Mouse (Mus musculus): ENCODE data around the gene Ube2v1. TPM values are rescaled to one million over a fixed set of nuclear protein-coding genes. Genes with fewer than 3 reads are reported as not detected.
A peak's percentile ranks its signal among the peaks of the same experiment; 100 is the strongest.

Gene Ube2v1
- polyA plus RNA-seq, 2 experiments = 75.0 to 145 TPM

DNA sequence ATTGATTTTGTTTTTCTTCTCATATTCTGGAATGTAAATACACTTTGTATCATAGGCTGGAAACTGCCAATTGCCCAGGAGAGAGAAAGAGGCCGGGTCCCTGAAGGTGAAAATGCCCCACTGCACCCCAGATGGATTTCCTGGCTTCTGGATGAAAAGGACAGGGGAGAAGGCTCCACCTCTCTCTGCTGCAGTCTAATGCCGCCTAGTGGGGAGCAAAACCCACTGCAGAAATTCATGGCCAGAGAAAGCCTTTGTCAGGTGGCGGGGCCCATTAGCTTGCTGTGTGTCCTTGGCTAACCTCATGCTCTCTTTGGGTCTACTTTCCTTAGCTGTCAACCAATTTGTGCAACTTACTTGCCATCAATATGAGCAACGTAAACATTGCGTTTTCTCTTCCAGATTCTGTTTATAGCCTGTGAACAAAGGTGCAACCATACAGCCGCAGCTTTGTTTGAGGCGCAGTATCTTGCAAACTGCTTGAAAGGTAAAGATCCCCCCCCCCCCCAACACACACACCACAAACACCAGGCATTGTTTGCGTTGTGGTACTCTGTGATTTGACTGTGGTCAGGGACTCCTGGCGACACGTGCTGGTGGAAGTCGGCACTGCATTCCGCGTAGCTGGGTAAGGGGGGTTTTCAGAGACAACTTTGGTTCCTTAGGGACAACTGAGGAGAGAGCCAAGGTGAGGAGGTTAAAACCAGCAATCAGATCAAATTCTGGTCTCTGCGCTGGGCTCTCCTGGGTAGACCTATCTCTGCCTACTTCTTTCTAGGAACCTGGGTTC lies 43.4 kb upstream of the Ube2v1 start:
- H3K4me2 ChIP-seq (ENCODE audit: low read depth) = no peak overlapping the region
- H3K27me3 ChIP-seq (ENCODE audit: control insufficient read depth, insufficient read depth, low read length) = no peaks in the 10 kb centered on the region; the same call in 1 of the 2 replicates
- no peak for DNase-seq (ENCODE audit: low read depth in 3 of 3, low spot score in 3 of 3)
- no peak overlapping the region for H3K9ac ChIP-seq (replicated peaks)
- ATAC-seq (ENCODE audit: insufficient read depth) = no peak
- no peaks in the 10 kb centered on the region for H3K36me3 ChIP-seq (replicated peaks; ENCODE audit: control insufficient read depth, insufficient read depth, low read depth)
- no peak overlapping the region for H3K27ac ChIP-seq
- no peaks in the 10 kb centered on the region for H3K9me3 ChIP-seq (ENCODE audit: control insufficient read depth, low read length)
- 33% methylated on average over 14 of the region's 14 CpGs for WGBS (ENCODE audit: insufficient replicate concordance)
- TF ChIP-seq EP300 (IDR thresholded peaks at IDR 0.05; ENCODE audit: low read depth) (no peak), CTCF (IDR thresholded peaks at IDR 0.05; ENCODE audit: low read depth) (peak; percentile 83)
- peaks cover 20 to 23% of the 10 kb centered on the region in 2 experiments for H3K4me1 ChIP-seq (replicated peaks; ENCODE audit: control insufficient read depth in 2 of 2, insufficient read depth in 2 of 2, low read length in 1 of 2)
- no peak overlapping the region for H3K4me3 ChIP-seq (ENCODE audit: insufficient read depth in 1 of 2, low read depth in 2 of 2, low read length in 2 of 2)

DNA sequence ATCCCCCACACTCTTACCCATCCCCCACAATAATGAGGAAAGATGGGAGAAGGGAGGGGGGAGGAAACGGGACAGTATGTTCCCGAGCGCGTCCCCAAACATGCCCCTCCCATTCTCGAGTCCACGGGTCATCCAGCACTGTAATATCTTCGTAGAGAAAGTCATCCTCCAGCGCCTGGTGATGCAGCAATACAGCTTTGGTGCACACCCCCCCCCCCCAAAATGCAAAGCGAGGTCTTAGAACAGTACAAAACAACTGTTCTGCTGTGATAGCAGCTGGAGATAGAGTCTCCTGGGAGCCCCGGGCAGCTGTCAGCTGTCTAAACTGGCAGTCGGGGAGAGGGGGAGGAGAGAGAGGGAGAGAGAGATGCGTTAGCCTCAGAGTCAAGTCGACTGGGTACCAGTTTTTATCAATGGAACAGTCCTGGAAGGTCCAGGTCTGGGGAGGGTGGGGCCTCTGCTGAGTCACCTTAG lies 40.4 kb upstream of the Ube2v1 start:
- no peaks in the 10 kb centered on the region for H3K9me3 ChIP-seq (ENCODE audit: control insufficient read depth, low read length)
- DNase-seq (ENCODE audit: low read depth in 3 of 3, low spot score in 3 of 3) = peak in 2 of 3 experiments; percentile 54 to 73
- peak overlapping the region; percentile 40 for H3K9ac ChIP-seq (replicated peaks)
- TF ChIP-seq EP300 (IDR thresholded peaks at IDR 0.05; ENCODE audit: low read depth) (no peak; the same call in 1 of the 2 replicates), CTCF (IDR thresholded peaks at IDR 0.05; ENCODE audit: low read depth) (no peak)
- peak overlapping the region; percentile 56 for H3K4me2 ChIP-seq (ENCODE audit: low read depth)
- peaks cover 19 to 20% of the 10 kb centered on the region in 2 experiments for H3K4me1 ChIP-seq (replicated peaks; ENCODE audit: control insufficient read depth in 2 of 2, insufficient read depth in 2 of 2, low read length in 1 of 2)
- no peaks in the 10 kb centered on the region for H3K36me3 ChIP-seq (replicated peaks; ENCODE audit: control insufficient read depth, insufficient read depth, low read depth)
- H3K27ac ChIP-seq = peak overlapping the region; percentile 72
- no peaks in the 10 kb centered on the region; the same call in 1 of the 2 replicates for H3K27me3 ChIP-seq (ENCODE audit: control insufficient read depth, insufficient read depth, low read length)
- peak; percentile 92 for ATAC-seq (ENCODE audit: insufficient read depth)
- WGBS (ENCODE audit: insufficient replicate concordance) = 23% methylated on average over 13 of the region's 13 CpGs
- H3K4me3 ChIP-seq (ENCODE audit: insufficient read depth in 1 of 2, low read depth in 2 of 2, low read length in 2 of 2) = peak overlapping the region; percentile 25 to 30; a peak in 2 of 4 replicates

DNA sequence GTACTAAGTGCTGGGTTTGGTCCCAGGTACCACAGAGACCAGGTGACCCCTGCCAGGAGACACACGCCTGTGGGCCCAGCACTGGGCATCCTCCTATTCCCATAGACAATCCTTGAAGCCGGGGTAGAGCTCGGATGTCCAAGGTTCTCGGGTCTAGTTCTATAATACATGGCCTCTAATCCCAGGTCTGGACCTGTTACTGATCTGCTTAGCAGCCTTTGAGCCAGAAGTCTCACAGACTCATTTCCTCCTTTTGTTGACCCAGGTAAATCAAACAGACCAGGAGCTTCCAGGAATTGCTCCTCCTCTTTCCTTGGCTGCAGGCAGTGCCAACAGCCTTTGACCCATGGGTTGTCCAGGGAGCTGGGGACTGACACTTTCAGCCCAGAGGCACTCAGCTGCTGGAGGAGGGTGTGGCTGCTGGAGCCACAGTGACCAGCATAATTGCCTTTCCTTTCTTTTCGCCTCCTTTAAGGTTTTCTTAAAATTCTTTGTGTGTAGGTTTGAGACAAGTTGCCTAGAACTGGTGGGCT lies 39.3 kb upstream of the Ube2v1 start:
- Histone ChIP-seq H3K9me3 (ENCODE audit: control insufficient read depth, low read length) (no peaks in the 10 kb centered on the region), H3K36me3 (replicated peaks; ENCODE audit: control insufficient read depth, insufficient read depth, low read depth) (no peaks in the 10 kb centered on the region), H3K27ac (no peak overlapping the region), H3K27me3 (ENCODE audit: control insufficient read depth, insufficient read depth, low read length) (no peaks in the 10 kb centered on the region; the same call in 1 of the 2 replicates), H3K9ac (replicated peaks) (no peak overlapping the region), H3K4me1 (replicated peaks; ENCODE audit: control insufficient read depth in 2 of 2, insufficient read depth in 2 of 2, low read length in 1 of 2) (peaks cover 19 to 20% of the 10 kb centered on the region in 2 experiments), H3K4me3 (ENCODE audit: insufficient read depth in 1 of 2, low read depth in 2 of 2, low read length in 2 of 2) (no peak overlapping the region; a peak in 1 of 4 replicates), H3K4me2 (ENCODE audit: low read depth) (peak overlapping the region; percentile 56)
- 78% methylated on average over 5 of the region's 5 CpGs for WGBS (ENCODE audit: insufficient replicate concordance)
- TF ChIP-seq CTCF (IDR thresholded peaks at IDR 0.05; ENCODE audit: low read depth) = no peak
- no peak for TF ChIP-seq EP300 (IDR thresholded peaks at IDR 0.05; ENCODE audit: low read depth)
- DNase-seq (ENCODE audit: low read depth in 3 of 3, low spot score in 3 of 3) (no peak), ATAC-seq (ENCODE audit: insufficient read depth) (no peak)

DNA sequence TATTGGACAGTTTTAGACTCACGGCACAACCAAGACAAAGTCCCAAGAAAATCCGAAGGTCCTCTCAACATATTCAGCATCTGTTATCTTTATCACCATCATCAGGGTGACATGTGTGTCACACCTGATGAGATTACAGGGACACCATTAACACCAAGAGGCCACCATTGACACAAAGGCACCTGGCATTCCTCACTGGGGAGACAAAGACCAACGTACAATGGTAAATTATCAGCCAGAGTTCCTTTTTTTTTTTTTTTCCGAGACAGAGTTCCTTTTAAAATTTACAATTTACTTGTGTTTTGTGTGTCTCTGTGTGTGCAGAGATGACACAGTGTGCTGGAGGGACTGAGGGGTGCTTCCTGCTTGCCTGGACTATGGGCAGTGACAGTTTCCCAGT lies 37.5 kb upstream of the Ube2v1 start:
- Histone ChIP-seq H3K27me3 (ENCODE audit: control insufficient read depth, insufficient read depth, low read length) (no peaks in the 10 kb centered on the region; the same call in 1 of the 2 replicates), H3K4me3 (ENCODE audit: insufficient read depth in 1 of 2, low read depth in 2 of 2, low read length in 2 of 2) (no peak overlapping the region), H3K9ac (replicated peaks) (no peak overlapping the region), H3K27ac (no peak overlapping the region), H3K4me1 (replicated peaks; ENCODE audit: control insufficient read depth in 2 of 2, insufficient read depth in 2 of 2, low read length in 1 of 2) (peaks cover 19 to 20% of the 10 kb centered on the region in 2 experiments), H3K9me3 (ENCODE audit: control insufficient read depth, low read length) (no peaks in the 10 kb centered on the region), H3K4me2 (ENCODE audit: low read depth) (no peak overlapping the region), H3K36me3 (replicated peaks; ENCODE audit: control insufficient read depth, insufficient read depth, low read depth) (no peaks in the 10 kb centered on the region)
- whole genome bisulfite sequencing (ENCODE audit: insufficient replicate concordance) = 55% methylated on average over 4 of the region's 4 CpGs
- TF ChIP-seq EP300 (IDR thresholded peaks at IDR 0.05; ENCODE audit: low read depth) = no peak
- TF ChIP-seq CTCF (IDR thresholded peaks at IDR 0.05; ENCODE audit: low read depth) = no peak
- no peak for ATAC-seq (ENCODE audit: insufficient read depth)
- no peak for DNase-seq (ENCODE audit: low read depth in 3 of 3, low spot score in 3 of 3)

DNA sequence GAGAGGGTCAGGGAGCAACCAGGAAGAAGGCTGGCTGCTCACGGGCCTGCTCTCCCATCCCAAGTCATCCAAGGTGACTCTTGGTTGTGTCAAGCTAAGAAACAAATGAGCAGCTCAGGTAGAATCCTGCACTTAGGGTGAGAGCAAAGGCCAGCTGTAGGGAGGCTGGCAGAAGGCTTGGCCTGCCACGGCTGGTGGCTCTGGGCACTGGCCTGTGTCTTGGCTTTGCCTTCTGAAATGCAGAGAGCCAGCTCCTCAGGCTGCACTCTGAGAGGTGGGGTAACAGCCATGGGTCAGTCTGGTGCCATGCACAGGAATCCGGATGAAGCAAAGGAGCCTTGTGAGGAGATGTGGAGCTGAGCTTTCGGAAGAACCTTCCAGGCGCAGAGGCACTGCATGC lies 36.5 kb upstream of the Ube2v1 start:
- no peak for ATAC-seq (ENCODE audit: insufficient read depth)
- Histone ChIP-seq H3K27ac (no peak overlapping the region), H3K4me1 (replicated peaks; ENCODE audit: control insufficient read depth in 2 of 2, insufficient read depth in 2 of 2, low read length in 1 of 2) (peaks cover 19 to 20% of the 10 kb centered on the region in 2 experiments), H3K9ac (replicated peaks) (no peak overlapping the region), H3K36me3 (replicated peaks; ENCODE audit: control insufficient read depth, insufficient read depth, low read depth) (no peaks in the 10 kb centered on the region), H3K4me2 (ENCODE audit: low read depth) (no peak overlapping the region), H3K4me3 (ENCODE audit: insufficient read depth in 1 of 2, low read depth in 2 of 2, low read length in 2 of 2) (no peak overlapping the region), H3K27me3 (ENCODE audit: control insufficient read depth, insufficient read depth, low read length) (no peaks in the 10 kb centered on the region; the same call in 1 of the 2 replicates), H3K9me3 (ENCODE audit: control insufficient read depth, low read length) (no peaks in the 10 kb centered on the region)
- 77% methylated on average over 5 of the region's 5 CpGs for WGBS (ENCODE audit: insufficient replicate concordance)
- TF ChIP-seq CTCF (IDR thresholded peaks at IDR 0.05; ENCODE audit: low read depth) = no peak
- no peak for TF ChIP-seq EP300 (IDR thresholded peaks at IDR 0.05; ENCODE audit: low read depth)
- DNase-seq (ENCODE audit: low read depth in 3 of 3, low spot score in 3 of 3) = no peak
